Mouse (Mus musculus): Measurements from ENCODE around the gene Pcsk6. TPM values are rescaled to one million over a fixed set of nuclear protein-coding genes. Genes with fewer than 3 reads are reported as not detected.

Gene Pcsk6
- polyA plus RNA-seq, 1 experiment, result 4.6 TPM

- Histone ChIP-seq H3K27ac (ENCODE audit: control insufficient read depth, insufficient read depth, low read depth, low read length) (no peak overlapping the region), H3K4me3 (ENCODE audit: control insufficient read depth, low read depth, low read length) (no peak overlapping the region), H3K4me1 (ENCODE audit: control insufficient read depth, insufficient read depth, low read length) (no peaks in the 10 kb centered on the region), H3K27me3 (ENCODE audit: control insufficient read depth, insufficient read depth, low read length) (no peaks in the 10 kb centered on the region), H3K36me3 (ENCODE audit: control insufficient read depth, insufficient read depth, low read length) (no peaks in the 10 kb centered on the region)
- TF ChIP-seq POLR2A (IDR thresholded peaks at IDR 0.05; ENCODE audit: control insufficient read depth, low read depth, low read length) (no peak), CTCF (IDR thresholded peaks at IDR 0.05; ENCODE audit: control insufficient read depth, insufficient read depth, insufficient replicate concordance, low read depth, low read length) (no peak)
Observed at GRCm38 (mm10) chr7:65957245-65957644, 95.7 kb downstream of the Pcsk6 start.

GRCm38 (mm10) chr7:65958105-65958504, 96.6 kb downstream of the Pcsk6 start:
- H3K27ac ChIP-seq (ENCODE audit: control insufficient read depth, insufficient read depth, low read depth, low read length), result no peak overlapping the region
- TF ChIP-seq CTCF (IDR thresholded peaks at IDR 0.05; ENCODE audit: control insufficient read depth, insufficient read depth, insufficient replicate concordance, low read depth, low read length) (no peak), POLR2A (IDR thresholded peaks at IDR 0.05; ENCODE audit: control insufficient read depth, low read depth, low read length) (no peak)
- no peaks in the 10 kb centered on the region for H3K36me3 ChIP-seq (ENCODE audit: control insufficient read depth, insufficient read depth, low read length)
- no peaks in the 10 kb centered on the region for H3K4me1 ChIP-seq (ENCODE audit: control insufficient read depth, insufficient read depth, low read length)
- no peaks in the 10 kb centered on the region for H3K27me3 ChIP-seq (ENCODE audit: control insufficient read depth, insufficient read depth, low read length)
- no peak overlapping the region for H3K4me3 ChIP-seq (ENCODE audit: control insufficient read depth, low read depth, low read length)

GRCm38 (mm10) chr7:65959221-65959924, 97.8 kb downstream of the Pcsk6 start:
- H3K4me1 ChIP-seq (ENCODE audit: control insufficient read depth, insufficient read depth, low read length), result no peaks in the 10 kb centered on the region
- no peaks in the 10 kb centered on the region for H3K36me3 ChIP-seq (ENCODE audit: control insufficient read depth, insufficient read depth, low read length)
- H3K27me3 ChIP-seq (ENCODE audit: control insufficient read depth, insufficient read depth, low read length), result no peaks in the 10 kb centered on the region
- H3K27ac ChIP-seq (ENCODE audit: control insufficient read depth, insufficient read depth, low read depth, low read length), result no peak overlapping the region
- TF ChIP-seq POLR2A (IDR thresholded peaks at IDR 0.05; ENCODE audit: control insufficient read depth, low read depth, low read length) (no peak), CTCF (IDR thresholded peaks at IDR 0.05; ENCODE audit: control insufficient read depth, insufficient read depth, insufficient replicate concordance, low read depth, low read length) (no peak)
- no peak overlapping the region for H3K4me3 ChIP-seq (ENCODE audit: control insufficient read depth, low read depth, low read length)

GRCm38 (mm10) chr7:65962611-65963010, 101.1 kb downstream of the Pcsk6 start:
- H3K27ac ChIP-seq (ENCODE audit: control insufficient read depth, insufficient read depth, low read depth, low read length), result no peak overlapping the region
- H3K36me3 ChIP-seq (ENCODE audit: control insufficient read depth, insufficient read depth, low read length), result no peaks in the 10 kb centered on the region
- H3K4me3 ChIP-seq (ENCODE audit: control insufficient read depth, low read depth, low read length), result no peak overlapping the region
- TF ChIP-seq POLR2A (IDR thresholded peaks at IDR 0.05; ENCODE audit: control insufficient read depth, low read depth, low read length), result no peak
- TF ChIP-seq CTCF (IDR thresholded peaks at IDR 0.05; ENCODE audit: control insufficient read depth, insufficient read depth, insufficient replicate concordance, low read depth, low read length), result no peak
- no peaks in the 10 kb centered on the region for H3K4me1 ChIP-seq (ENCODE audit: control insufficient read depth, insufficient read depth, low read length)
- no peaks in the 10 kb centered on the region for H3K27me3 ChIP-seq (ENCODE audit: control insufficient read depth, insufficient read depth, low read length)

- Histone ChIP-seq H3K36me3 (ENCODE audit: control insufficient read depth, insufficient read depth, low read length) (no peaks in the 10 kb centered on the region), H3K27ac (ENCODE audit: control insufficient read depth, insufficient read depth, low read depth, low read length) (no peak overlapping the region), H3K27me3 (ENCODE audit: control insufficient read depth, insufficient read depth, low read length) (no peaks in the 10 kb centered on the region), H3K4me3 (ENCODE audit: control insufficient read depth, low read depth, low read length) (no peak overlapping the region), H3K4me1 (ENCODE audit: control insufficient read depth, insufficient read depth, low read length) (no peaks in the 10 kb centered on the region)
- TF ChIP-seq CTCF (IDR thresholded peaks at IDR 0.05; ENCODE audit: control insufficient read depth, insufficient read depth, insufficient replicate concordance, low read depth, low read length) (no peak), POLR2A (IDR thresholded peaks at IDR 0.05; ENCODE audit: control insufficient read depth, low read depth, low read length) (no peak)
Observed at GRCm38 (mm10) chr7:65964398-65964797, 102.9 kb downstream of the Pcsk6 start.

GRCm38 (mm10) chr7:65971301-65971700, 109.8 kb downstream of the Pcsk6 start:
- Histone ChIP-seq H3K27me3 (ENCODE audit: control insufficient read depth, insufficient read depth, low read length) (no peaks in the 10 kb centered on the region), H3K4me1 (ENCODE audit: control insufficient read depth, insufficient read depth, low read length) (no peaks in the 10 kb centered on the region), H3K36me3 (ENCODE audit: control insufficient read depth, insufficient read depth, low read length) (no peaks in the 10 kb centered on the region), H3K4me3 (ENCODE audit: control insufficient read depth, low read depth, low read length) (no peak overlapping the region), H3K27ac (ENCODE audit: control insufficient read depth, insufficient read depth, low read depth, low read length) (no peak overlapping the region)
- TF ChIP-seq POLR2A (IDR thresholded peaks at IDR 0.05; ENCODE audit: control insufficient read depth, low read depth, low read length) (no peak), CTCF (IDR thresholded peaks at IDR 0.05; ENCODE audit: control insufficient read depth, insufficient read depth, insufficient replicate concordance, low read depth, low read length) (no peak)

- TF ChIP-seq POLR2A (IDR thresholded peaks at IDR 0.05; ENCODE audit: control insufficient read depth, low read depth, low read length), result no peak
- no peak for TF ChIP-seq CTCF (IDR thresholded peaks at IDR 0.05; ENCODE audit: control insufficient read depth, insufficient read depth, insufficient replicate concordance, low read depth, low read length)
Observed at GRCm38 (mm10) chr7:65977286-65977685, 115.8 kb downstream of the Pcsk6 start.

More at GRCm38 (mm10) chr7:65977286-65977685, 115.8 kb downstream of the Pcsk6 start:
- Histone ChIP-seq H3K27ac (ENCODE audit: control insufficient read depth, insufficient read depth, low read depth, low read length) (no peak overlapping the region), H3K4me3 (ENCODE audit: control insufficient read depth, low read depth, low read length) (no peak overlapping the region), H3K27me3 (ENCODE audit: control insufficient read depth, insufficient read depth, low read length) (no peaks in the 10 kb centered on the region), H3K36me3 (ENCODE audit: control insufficient read depth, insufficient read depth, low read length) (no peaks in the 10 kb centered on the region), H3K4me1 (ENCODE audit: control insufficient read depth, insufficient read depth, low read length) (no peaks in the 10 kb centered on the region)

Data from testis, adult 2 months (tissue).